Mouse (Mus musculus): ENCODE results near the gene Timm23. TPM values are rescaled to one million over a fixed set of nuclear protein-coding genes. Genes with fewer than 3 reads are reported as not detected.

Timm23 gene
- total and polyA plus RNA-seq, 3 experiments, result 425 to 431 TPM; not detected in 1

DNA sequence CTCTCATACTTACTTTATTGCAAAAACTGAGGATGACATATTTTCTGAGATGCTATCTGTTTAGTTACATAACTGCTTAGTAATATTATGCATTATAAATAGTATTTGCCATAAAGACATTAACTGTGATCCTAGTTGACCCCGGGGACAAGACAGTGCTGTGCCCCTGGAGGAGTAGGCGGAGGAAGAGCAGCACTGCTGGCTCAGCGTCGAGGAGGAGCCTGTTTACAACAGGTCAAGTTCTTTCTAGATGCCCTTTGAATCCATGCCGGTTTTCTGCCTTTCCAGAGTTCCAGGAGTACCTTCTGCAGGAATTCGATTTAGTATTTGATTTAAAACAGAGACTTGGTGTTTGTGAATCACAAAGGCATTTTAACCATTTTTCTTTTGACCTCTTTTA is 47.9 kb upstream of the Timm23 start:
- peaks cover 0 to 12% of the 10 kb centered on the region in 2 experiments; a peak in 2 of 4 replicates for H3K36me3 ChIP-seq (ENCODE audit: control insufficient read depth in 1 of 2, insufficient read depth in 2 of 2, low read length in 2 of 2)
- no peak overlapping the region for H3K9ac ChIP-seq (ENCODE audit: control insufficient read depth, low read depth, low read length, poor library complexity, severe bottlenecking)
- H3K4me3 ChIP-seq (ENCODE audit: control insufficient read depth in 1 of 2, insufficient read depth in 1 of 2, low read depth in 2 of 2, low read length in 2 of 2), result no peak overlapping the region
- H3K4me1 ChIP-seq (ENCODE audit: control insufficient read depth in 1 of 2, insufficient read depth in 2 of 2, low read length in 2 of 2), result no peaks in the 10 kb centered on the region
- no peak for DNase-seq (ENCODE audit: low read depth, low spot score)
- TF ChIP-seq POLR2AphosphoS2 (IDR thresholded peaks at IDR 0.05; ENCODE audit: low read length) (no peak), ZNF384 (IDR thresholded peaks at IDR 0.05; ENCODE audit: low read depth, low read length) (no peak), SIN3A (IDR thresholded peaks at IDR 0.05; ENCODE audit: low read length) (no peak), POLR2AphosphoS5 (IDR thresholded peaks at IDR 0.05; ENCODE audit: borderline replicate concordance, low read depth, low read length) (no peak), ZC3H11A (IDR thresholded peaks at IDR 0.05; ENCODE audit: low read depth, low read length) (no peak), RAD21 (IDR thresholded peaks at IDR 0.05; ENCODE audit: low read depth, low read length) (no peak), MYC (IDR thresholded peaks at IDR 0.05; ENCODE audit: low read depth, low read length) (no peak), BHLHE40 (IDR thresholded peaks at IDR 0.05; ENCODE audit: borderline replicate concordance, low read depth, low read length) (no peak), MAFK (IDR thresholded peaks at IDR 0.05; ENCODE audit: borderline replicate concordance, low read depth, low read length) (no peak), MAZ (IDR thresholded peaks at IDR 0.05; ENCODE audit: low read depth, low read length) (no peak), MYB (IDR thresholded peaks at IDR 0.05; ENCODE audit: low read depth, low read length) (no peak)
- H3K9me3 ChIP-seq (replicated peaks; ENCODE audit: insufficient read depth, low read length), result no peaks in the 10 kb centered on the region
- H3K27me3 ChIP-seq (ENCODE audit: control insufficient read depth in 1 of 2, insufficient read depth in 2 of 2, low read length in 2 of 2), result no peaks in the 10 kb centered on the region
- H3K79me2 ChIP-seq (ENCODE audit: control insufficient read depth, insufficient read depth, low read length, poor library complexity), result no peaks in the 10 kb centered on the region
- H3K27ac ChIP-seq (ENCODE audit: control insufficient read depth, low read depth, low read length), result no peak overlapping the region

DNA sequence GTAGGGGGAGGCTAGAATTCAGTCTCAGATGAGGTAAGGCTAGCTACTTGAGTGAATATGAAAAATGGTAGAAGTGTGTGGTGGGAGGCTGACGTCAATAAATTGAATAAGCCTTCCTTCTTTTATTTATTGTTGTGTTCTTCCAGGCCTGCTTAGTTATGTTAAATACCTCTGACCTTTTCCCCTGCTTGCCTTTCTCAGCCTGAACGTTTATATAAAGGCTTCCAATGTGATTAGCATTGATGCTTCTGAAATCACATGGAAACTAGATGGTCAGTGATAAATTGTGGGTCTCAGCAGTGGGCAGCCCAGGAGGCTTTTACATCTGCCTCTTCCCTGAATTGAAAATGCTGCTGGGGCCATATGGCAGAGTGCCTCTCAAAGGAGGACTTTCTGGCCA is 44.3 kb upstream of the Timm23 start:
- DNase-seq (ENCODE audit: low read depth, low spot score), result no peak
- no peaks in the 10 kb centered on the region for H3K27me3 ChIP-seq (ENCODE audit: control insufficient read depth in 1 of 2, insufficient read depth in 2 of 2, low read length in 2 of 2)
- no peak for TF ChIP-seq MAFK (IDR thresholded peaks at IDR 0.05; ENCODE audit: borderline replicate concordance, low read depth, low read length)
- TF ChIP-seq CHD2 (IDR thresholded peaks at IDR 0.05; ENCODE audit: low read length), result no peak
- TF ChIP-seq RAD21 (IDR thresholded peaks at IDR 0.05; ENCODE audit: low read depth, low read length), result no peak
- no peak for TF ChIP-seq NELFE (IDR thresholded peaks at IDR 0.05; ENCODE audit: low read depth, low read length)
- TF ChIP-seq E2F4 (IDR thresholded peaks at IDR 0.05; ENCODE audit: borderline replicate concordance, low read depth, low read length), result no peak
- no peak for TF ChIP-seq USF2 (IDR thresholded peaks at IDR 0.05; ENCODE audit: borderline replicate concordance in 1 of 2, insufficient read depth in 1 of 2, low read depth in 1 of 2, low read length in 2 of 2)
- TF ChIP-seq POLR2AphosphoS5 (IDR thresholded peaks at IDR 0.05; ENCODE audit: borderline replicate concordance, low read depth, low read length), result no peak
- no peak for TF ChIP-seq USF1 (IDR thresholded peaks at IDR 0.05; ENCODE audit: low read depth, low read length)
- no peak for TF ChIP-seq ZC3H11A (IDR thresholded peaks at IDR 0.05; ENCODE audit: low read depth, low read length)
- TF ChIP-seq POLR2AphosphoS2 (IDR thresholded peaks at IDR 0.05; ENCODE audit: low read length), result no peak
- no peak for TF ChIP-seq UBTF (IDR thresholded peaks at IDR 0.05; ENCODE audit: borderline replicate concordance, insufficient read depth, low read depth, low read length)
- no peak for TF ChIP-seq MYC (IDR thresholded peaks at IDR 0.05; ENCODE audit: low read depth, low read length)
- TF ChIP-seq GABPA (IDR thresholded peaks at IDR 0.05; ENCODE audit: low read depth, low read length), result no peak
- peaks cover 0 to 13% of the 10 kb centered on the region in 2 experiments; a peak in 2 of 4 replicates for H3K36me3 ChIP-seq (ENCODE audit: control insufficient read depth in 1 of 2, insufficient read depth in 2 of 2, low read length in 2 of 2)
- H3K9ac ChIP-seq (ENCODE audit: control insufficient read depth, low read depth, low read length, poor library complexity, severe bottlenecking), result no peak overlapping the region
- H3K27ac ChIP-seq (ENCODE audit: control insufficient read depth, low read depth, low read length), result no peak overlapping the region
- H3K79me2 ChIP-seq (ENCODE audit: control insufficient read depth, insufficient read depth, low read length, poor library complexity), result no peaks in the 10 kb centered on the region
- no peaks in the 10 kb centered on the region for H3K4me1 ChIP-seq (ENCODE audit: control insufficient read depth in 1 of 2, insufficient read depth in 2 of 2, low read length in 2 of 2)
- no peak overlapping the region for H3K4me3 ChIP-seq (ENCODE audit: control insufficient read depth in 1 of 2, insufficient read depth in 1 of 2, low read depth in 2 of 2, low read length in 2 of 2)
- no peaks in the 10 kb centered on the region for H3K9me3 ChIP-seq (replicated peaks; ENCODE audit: insufficient read depth, low read length)
